9 mouse cellular contexts compared by ENCODE assay signal in the genomic region with DNA sequence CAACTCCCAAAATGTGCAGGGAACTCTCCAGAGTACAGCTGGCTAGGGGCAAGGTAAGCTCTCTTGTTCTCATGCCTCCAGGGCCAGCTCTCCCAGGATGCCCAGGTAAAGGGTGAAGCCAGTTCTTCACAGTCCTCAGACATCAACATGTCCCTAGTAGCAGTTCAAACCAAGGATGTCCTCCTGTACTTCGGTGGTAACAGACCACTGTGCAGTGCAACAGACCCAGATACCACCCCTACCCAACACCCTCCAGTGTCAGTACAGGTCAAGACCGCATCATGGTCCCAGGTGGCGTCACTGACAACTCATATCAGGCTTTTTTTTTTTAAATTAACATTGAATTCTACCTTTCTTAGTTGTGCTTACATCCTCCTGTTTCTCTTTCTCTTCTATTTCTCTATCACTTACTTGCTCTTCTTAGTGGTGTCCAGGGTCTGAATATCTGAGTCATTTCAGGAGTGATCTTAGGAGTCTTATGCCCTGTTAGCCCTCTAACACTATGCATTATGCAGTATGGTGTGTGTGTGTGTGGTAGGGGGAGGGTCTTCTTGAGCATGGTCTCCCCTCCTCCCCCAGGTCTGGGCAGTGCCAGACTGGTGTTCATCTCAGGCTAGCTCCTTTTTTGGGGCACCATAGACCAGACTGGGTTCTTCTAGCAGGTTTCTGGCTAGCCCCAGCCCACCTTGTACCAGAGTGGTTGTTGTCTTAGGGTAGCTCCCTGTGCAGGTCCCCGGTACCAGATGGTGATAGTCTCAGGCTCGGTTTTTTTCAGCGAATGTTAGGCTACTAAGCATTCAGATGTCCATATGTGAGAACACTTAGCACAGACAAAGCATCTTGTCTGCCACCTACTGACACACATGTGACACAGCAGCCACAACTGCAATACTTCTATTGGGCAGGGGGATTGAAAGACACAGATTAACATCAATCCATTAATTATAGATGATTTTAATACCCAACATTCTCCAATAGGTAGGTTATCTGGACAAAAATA. TPM values are rescaled to one million over a fixed set of nuclear protein-coding genes. Genes with fewer than 3 reads are reported as not detected.
DNase-seq lines count a peak whose midpoint lies in the region; ATAC-seq and TF ChIP-seq lines count a peak whose summit lies in the region.
"Had no signal": no experiment of that assay in that cellular context is flagged by ENCODE, and none has a peak within 500 bp of the region (broad histone marks: within the 10 kb centered on the region; RNA-seq: fewer than 3 reads in every experiment).

No protein-coding gene starts in this region.

- peak; percentile 96 for TF ChIP-seq RAD21 in MEL (IDR thresholded peaks at IDR 0.05; ENCODE audit: low read depth, low read length)

- peak overlapping the region; percentile 29; the same call in 1 of the 2 replicates for H3K4me2 ChIP-seq in heart, embryonic 16.5 days (ENCODE audit: low read depth, low read length)

- TF ChIP-seq CTCF in MEL (IDR thresholded peaks at IDR 0.05 in 2 of 3, conservative IDR thresholded peaks at IDR 0.05 in 1 of 3; ENCODE audit: control insufficient read depth in 1 of 3, insufficient read depth in 1 of 3, low read depth in 2 of 3, low read length in 3 of 3, poor library complexity in 1 of 3, severe bottlenecking in 1 of 3) = peak; percentile 69 to 86 (median 72)
- TF ChIP-seq CTCF in lung, adult 2 months (IDR thresholded peaks at IDR 0.05; ENCODE audit: insufficient read depth, low read length) = peak; percentile 41

- 47% methylated on average over 6 of the region's 6 CpGs for WGBS in heart, embryonic 16.5 days
- WGBS in lung, adult 2 months = 48% methylated on average over 6 of the region's 6 CpGs

- H3K36me3 ChIP-seq in MEL (ENCODE audit: control insufficient read depth in 1 of 2, insufficient read depth in 2 of 2, low read length in 2 of 2) = no peaks in the 10 kb centered on the region
- H3K36me3 ChIP-seq in heart, embryonic 16.5 days (ENCODE audit: control insufficient read depth, insufficient read depth) = no peaks in the 10 kb centered on the region

- TF ChIP-seq EP300 in MEL (IDR thresholded peaks at IDR 0.05; ENCODE audit: low read depth in 1 of 2, low read length in 2 of 2) = no peak

- ATAC-seq in heart, embryonic 16.5 days (replicated peaks; ENCODE audit: extremely low read depth, insufficient read depth, low FRiP score) = peak; percentile 67
- peak; percentile 85 for ATAC-seq in neutrophil, adult 5-6 weeks (ENCODE audit: extremely low read depth, insufficient number of reproducible peaks, low FRiP score, poor library complexity, severe bottlenecking)

- no peaks in the 10 kb centered on the region; a peak in 1 of 4 replicates for H3K27me3 ChIP-seq in MEL (ENCODE audit: control insufficient read depth in 1 of 2, insufficient read depth in 2 of 2, low read length in 2 of 2)
- H3K27me3 ChIP-seq in heart, embryonic 16.5 days (ENCODE audit: control insufficient read depth, insufficient read depth, low read length) = no peaks in the 10 kb centered on the region

- H3K9ac ChIP-seq in MEL (ENCODE audit: control insufficient read depth, low read depth, low read length, poor library complexity, severe bottlenecking) = peak overlapping the region; percentile 50; the same call in 1 of the 2 replicates
- no peak overlapping the region for H3K9ac ChIP-seq in heart, embryonic 16.5 days (ENCODE audit: low read length)

- no peaks in the 10 kb centered on the region for H3K9me3 ChIP-seq in MEL (replicated peaks; ENCODE audit: insufficient read depth, low read length)
- H3K9me3 ChIP-seq in heart, embryonic 16.5 days (replicated peaks; ENCODE audit: control insufficient read depth, low read length) = no peaks in the 10 kb centered on the region

- no peak for TF ChIP-seq POLR2A in MEL (IDR thresholded peaks at IDR 0.05; ENCODE audit: control insufficient read depth in 1 of 2, insufficient read depth in 1 of 2, low read depth in 1 of 2, low read length in 2 of 2, poor library complexity in 1 of 2)
- TF ChIP-seq POLR2A in lung, adult 2 months (IDR thresholded peaks at IDR 0.05; ENCODE audit: borderline replicate concordance, extremely low read depth, low read depth, low read length) = no peak

- no peaks in the 10 kb centered on the region for H3K79me2 ChIP-seq in MEL (ENCODE audit: control insufficient read depth, insufficient read depth, low read length, poor library complexity)

- no peaks in the 10 kb centered on the region for H3K4me1 ChIP-seq in MEL (ENCODE audit: control insufficient read depth in 1 of 2, insufficient read depth in 2 of 2, low read length in 2 of 2)
- no peaks in the 10 kb centered on the region for H3K4me1 ChIP-seq in heart, embryonic 16.5 days (ENCODE audit: control insufficient read depth, insufficient read depth, low read length)
- H3K4me1 ChIP-seq in lung, adult 2 months (ENCODE audit: control insufficient read depth, insufficient read depth, low read length) = no peaks in the 10 kb centered on the region

- H3K27ac ChIP-seq in MEL (ENCODE audit: control insufficient read depth, low read depth, low read length) = no peak overlapping the region
- no peak overlapping the region for H3K27ac ChIP-seq in heart, embryonic 16.5 days (ENCODE audit: low read length)

- peak; percentile 86 for DNase-seq in 416B (ENCODE audit: low read depth)
- peak; percentile 71 for DNase-seq in MEL (ENCODE audit: low read depth, low spot score)
- DNase-seq in embryo, embryonic 11.5 days (ENCODE audit: low read depth, low spot score) = peak; percentile 22
- peak; percentile 23 to 26 for DNase-seq in kidney, postnatal 25 days
- no peak for DNase-seq in lung, adult 2 months
- DNase-seq in MN1 (ENCODE audit: low spot score) = no peak

- peak overlapping the region in 1 of 2 experiments; percentile 22; a peak in 1 of 4 replicates for H3K4me3 ChIP-seq in MEL (ENCODE audit: control insufficient read depth in 1 of 2, insufficient read depth in 1 of 2, low read depth in 2 of 2, low read length in 2 of 2)
- H3K4me3 ChIP-seq in heart, embryonic 16.5 days (ENCODE audit: low read length) = no peak overlapping the region
- H3K4me3 ChIP-seq in lung, adult 2 months (replicated peaks; ENCODE audit: extremely low read depth, low read depth, low read length) = no peak overlapping the region

TF ChIP-seq in MEL, 35 proteins besides CTCF, POLR2A, EP300 and RAD21:
- TF ChIP-seq MAFK (IDR thresholded peaks at IDR 0.05; ENCODE audit: borderline replicate concordance, low read depth, low read length) = no peak
- TF ChIP-seq RCOR1 (IDR thresholded peaks at IDR 0.05; ENCODE audit: low read depth, low read length) = no peak
- no peak for TF ChIP-seq SIN3A (IDR thresholded peaks at IDR 0.05; ENCODE audit: low read length)
- no peak for TF ChIP-seq MYB (IDR thresholded peaks at IDR 0.05; ENCODE audit: low read depth, low read length)
- TF ChIP-seq ZC3H11A (IDR thresholded peaks at IDR 0.05; ENCODE audit: low read depth, low read length) = peak; percentile 91
- peak; percentile 94 for TF ChIP-seq SMC3 (IDR thresholded peaks at IDR 0.05; ENCODE audit: low read depth, low read length)
- no peak for TF ChIP-seq JUND (IDR thresholded peaks at IDR 0.05; ENCODE audit: low read depth, low read length)
- no peak for TF ChIP-seq MXI1 (IDR thresholded peaks at IDR 0.05; ENCODE audit: low read depth, low read length)
- TF ChIP-seq TCF12 (IDR thresholded peaks at IDR 0.05; ENCODE audit: low read depth, low read length) = no peak
- TF ChIP-seq TAL1 (IDR thresholded peaks at IDR 0.05; ENCODE audit: low read length) = no peak
- TF ChIP-seq TBP (IDR thresholded peaks at IDR 0.05; ENCODE audit: low read depth, low read length) = no peak
- no peak for TF ChIP-seq NELFE (IDR thresholded peaks at IDR 0.05; ENCODE audit: low read depth, low read length)
- TF ChIP-seq GABPA (IDR thresholded peaks at IDR 0.05; ENCODE audit: low read depth, low read length) = no peak
- TF ChIP-seq USF1 (IDR thresholded peaks at IDR 0.05; ENCODE audit: low read depth, low read length) = no peak
- TF ChIP-seq KAT2A (conservative IDR thresholded peaks at IDR 0.05; ENCODE audit: low read depth, low read length) = no peak
- no peak for TF ChIP-seq CHD2 (IDR thresholded peaks at IDR 0.05; ENCODE audit: low read length)
- no peak for TF ChIP-seq POLR2AphosphoS5 (IDR thresholded peaks at IDR 0.05; ENCODE audit: borderline replicate concordance, low read depth, low read length)
- no peak for TF ChIP-seq ZMIZ1 (IDR thresholded peaks at IDR 0.05; ENCODE audit: low read depth, low read length)
- no peak for TF ChIP-seq ZKSCAN1 (IDR thresholded peaks at IDR 0.05; ENCODE audit: low read depth, low read length)
- TF ChIP-seq NRF1 (IDR thresholded peaks at IDR 0.05; ENCODE audit: insufficient read depth, low read depth, low read length, poor library complexity, severe bottlenecking) = no peak
- TF ChIP-seq UBTF (IDR thresholded peaks at IDR 0.05; ENCODE audit: borderline replicate concordance, insufficient read depth, low read depth, low read length) = no peak
- TF ChIP-seq BHLHE40 (IDR thresholded peaks at IDR 0.05; ENCODE audit: borderline replicate concordance, low read depth, low read length) = no peak
- TF ChIP-seq MAX (IDR thresholded peaks at IDR 0.05; ENCODE audit: low read length) = no peak
- no peak for TF ChIP-seq MYC (IDR thresholded peaks at IDR 0.05; ENCODE audit: low read depth, low read length)
- peak; percentile 48; the same call in 1 of the 2 replicates for TF ChIP-seq ZNF384 (IDR thresholded peaks at IDR 0.05; ENCODE audit: low read depth, low read length)
- no peak for TF ChIP-seq MAZ (IDR thresholded peaks at IDR 0.05; ENCODE audit: low read depth, low read length)

RNA-seq across cellular contexts. Expression of a gene that starts 9.2 kb away (rescaled TPM):
- not detected in 2 replicates for total RNA-seq in MEL (2012; rRNA removed)
- not detected for polyA plus RNA-seq in MEL (2012; ENCODE audit: insufficient read depth in 1 of 2, insufficient read length in 2 of 2, low read depth in 1 of 2, low replicate concordance in 2 of 2, missing spikeins in 1 of 2)
- polyA plus RNA-seq in heart, embryonic 16.5 days (2015; fragmentation: Nextera tagmentation; extraction: Ambion mirVana) = not detected in 2 replicates
- not detected in 2 replicates for polyA plus RNA-seq in lung, adult 2 months (2012; rRNA removed)
- not detected in 2 replicates for total RNA-seq in neutrophil, adult 5-6 weeks (2017)
- polyA plus RNA-seq: gonadal fat pad, adult 2 months had no signal

RNA-seq across cellular contexts. Expression of a gene that starts 34.4 kb away (rescaled TPM):
- 12.1 and 17.0 TPM in 2 replicates for total RNA-seq in MEL (2012; rRNA removed)
- polyA plus RNA-seq in MEL (2012; ENCODE audit: insufficient read depth in 1 of 2, insufficient read length in 2 of 2, low read depth in 1 of 2, low replicate concordance in 2 of 2, missing spikeins in 1 of 2) = 10 to 100 TPM in 1 of 2 experiments, not detected in 1; 14.2 TPM
- 28.2 and 29.7 TPM in 2 replicates for polyA plus RNA-seq in heart, embryonic 16.5 days (2015; fragmentation: Nextera tagmentation; extraction: Ambion mirVana)
- polyA plus RNA-seq in lung, adult 2 months (2012; rRNA removed) = 12.9 and 16.4 TPM in 2 replicates
- 15.6 and 19.4 TPM in 2 replicates for total RNA-seq in neutrophil, adult 5-6 weeks (2017)

RNA-seq across cellular contexts. Expression of a gene that starts 48.5 kb away (rescaled TPM):
- not detected in 2 replicates for total RNA-seq in MEL (2012; rRNA removed)
- not detected for polyA plus RNA-seq in MEL (2012; ENCODE audit: insufficient read depth in 1 of 2, insufficient read length in 2 of 2, low read depth in 1 of 2, low replicate concordance in 2 of 2, missing spikeins in 1 of 2)
- polyA plus RNA-seq in heart, embryonic 16.5 days (2015; fragmentation: Nextera tagmentation; extraction: Ambion mirVana) = not detected in 2 replicates
- not detected in 2 replicates for polyA plus RNA-seq in lung, adult 2 months (2012; rRNA removed)
- not detected in 2 replicates for total RNA-seq in neutrophil, adult 5-6 weeks (2017)
- polyA plus RNA-seq: gonadal fat pad, adult 2 months had no signal

Comparison
In these comparisons a context has a peak if more than half of its experiments do, and no peak if none do; other contexts are left out.
1. DNase-seq: peak in 416B (single experiment), MEL (single experiment), embryo, embryonic 11.5 days (single experiment) and kidney, postnatal 25 days (2 of 2); none in lung, adult 2 months (single experiment) and MN1 (single experiment).